Comparison of ENCODE assay signal across 14 mouse cellular contexts in genomic region chr16:90523894-90524293, GRCm38 (mm10).
DNase-seq lines count a peak whose midpoint lies in the region; ATAC-seq and TF ChIP-seq lines count a peak whose summit lies in the region.
"Had no signal": no experiment of that assay in that cellular context is flagged by ENCODE, and none has a peak within 500 bp of the region (broad histone marks: within the 10 kb centered on the region; RNA-seq: fewer than 3 reads in every experiment).

No protein-coding gene starts in this region.

- no peaks in the 10 kb centered on the region for H3K27me3 ChIP-seq in heart, embryonic 11.5 days (ENCODE audit: control insufficient read depth, insufficient read depth, low read length)
- no peaks in the 10 kb centered on the region for H3K27me3 ChIP-seq in heart, adult 2 months (ENCODE audit: control insufficient read depth, insufficient read depth, low read length)
- no peaks in the 10 kb centered on the region for H3K27me3 ChIP-seq in lung, embryonic 15.5 days
- H3K27me3 ChIP-seq in embryonic facial prominence, embryonic 13.5 days: no peaks in the 10 kb centered on the region
- H3K27me3 ChIP-seq: forebrain, embryonic 13.5 days had no signal

- H3K36me3 ChIP-seq in heart, embryonic 11.5 days (ENCODE audit: control insufficient read depth, insufficient read depth, low read length): no peaks in the 10 kb centered on the region
- H3K36me3 ChIP-seq in heart, adult 2 months (ENCODE audit: control insufficient read depth, insufficient read depth, low read length): no peaks in the 10 kb centered on the region
- H3K36me3 ChIP-seq in lung, embryonic 15.5 days: no peaks in the 10 kb centered on the region
- no peaks in the 10 kb centered on the region for H3K36me3 ChIP-seq in embryonic facial prominence, embryonic 13.5 days

- H3K9ac ChIP-seq in heart, embryonic 11.5 days (ENCODE audit: low read depth, low read length): no peak overlapping the region
- H3K9ac ChIP-seq in heart, adult 2 months (ENCODE audit: low read depth, low read length): no peak overlapping the region
- H3K9ac ChIP-seq in lung, embryonic 15.5 days: no peak overlapping the region
- H3K9ac ChIP-seq in embryonic facial prominence, embryonic 13.5 days: no peak overlapping the region
- H3K9ac ChIP-seq: forebrain, embryonic 13.5 days had no signal

- intact Hi-C loops in heart, adult 2 months (cut with DNase I): no loop called here

- peaks cover 15% of the 10 kb centered on the region for H3K4me1 ChIP-seq in heart, embryonic 11.5 days (ENCODE audit: control insufficient read depth, insufficient read depth, low read length)
- no peaks in the 10 kb centered on the region for H3K4me1 ChIP-seq in heart, adult 2 months (ENCODE audit: control insufficient read depth, insufficient read depth, low read length)
- H3K4me1 ChIP-seq in lung, embryonic 15.5 days: peaks cover 12% of the 10 kb centered on the region
- H3K4me1 ChIP-seq in embryonic facial prominence, embryonic 13.5 days: peaks cover 37% of the 10 kb centered on the region

- peak; percentile 66 for ATAC-seq in heart, embryonic 11.5 days (replicated peaks; ENCODE audit: insufficient number of reproducible peaks, low FRiP score, low TSS enrichment)
- no peak for ATAC-seq in lung, embryonic 15.5 days (ENCODE audit: borderline replicate concordance, extremely low read depth, low FRiP score, low TSS enrichment)
- no peak for ATAC-seq in embryonic facial prominence, embryonic 13.5 days (ENCODE audit: insufficient number of reproducible peaks, insufficient read depth, low FRiP score, low TSS enrichment, low read depth)
- ATAC-seq: forebrain, embryonic 13.5 days; inflammation-experienced regulatory T-cells, adult 6 months had no signal

- TF ChIP-seq EP300 in heart, adult 2 months (IDR thresholded peaks at IDR 0.05; ENCODE audit: insufficient read depth, low read depth, low read length): no peak

- no peak overlapping the region for H3K4me2 ChIP-seq in heart, embryonic 11.5 days
- no peak overlapping the region for H3K4me2 ChIP-seq in lung, embryonic 15.5 days
- no peak overlapping the region for H3K4me2 ChIP-seq in embryonic facial prominence, embryonic 13.5 days
- H3K4me2 ChIP-seq: forebrain, embryonic 13.5 days had no signal

- H3K27ac ChIP-seq in heart, embryonic 11.5 days (ENCODE audit: low read depth, low read length): peak overlapping the region; percentile 50; the same call in 1 of the 2 replicates
- no peak overlapping the region for H3K27ac ChIP-seq in heart, adult 2 months
- peak overlapping the region; percentile 38; the same call in 1 of the 2 replicates for H3K27ac ChIP-seq in lung, embryonic 15.5 days
- H3K27ac ChIP-seq in embryonic facial prominence, embryonic 13.5 days: peak overlapping the region; percentile 51; the same call in 1 of the 2 replicates
- H3K27ac ChIP-seq: forebrain, embryonic 13.5 days; kidney, postnatal 0 days; left cerebral cortex, adult 2 months had no signal

- H3K4me3 ChIP-seq in heart, embryonic 11.5 days (ENCODE audit: low read depth, low read length): no peak overlapping the region
- no peak overlapping the region for H3K4me3 ChIP-seq in heart, adult 2 months
- H3K4me3 ChIP-seq in lung, embryonic 15.5 days: no peak overlapping the region
- H3K4me3 ChIP-seq in embryonic facial prominence, embryonic 13.5 days: no peak overlapping the region
- H3K4me3 ChIP-seq: forebrain, embryonic 13.5 days; left cerebral cortex, adult 2 months had no signal

- no peaks in the 10 kb centered on the region for H3K9me3 ChIP-seq in heart, embryonic 11.5 days (replicated peaks; ENCODE audit: control insufficient read depth, low read length)
- H3K9me3 ChIP-seq in lung, embryonic 15.5 days: no peaks in the 10 kb centered on the region
- no peaks in the 10 kb centered on the region for H3K9me3 ChIP-seq in embryonic facial prominence, embryonic 13.5 days
- H3K9me3 ChIP-seq: forebrain, embryonic 13.5 days had no signal

- 75% methylated on average over 18 of the region's 18 CpGs for WGBS in heart, embryonic 11.5 days (ENCODE audit: insufficient replicate concordance)
- WGBS in heart, adult 2 months: 89% methylated on average over 18 of the region's 18 CpGs
- 83% methylated on average over 18 of the region's 18 CpGs for WGBS in lung, embryonic 15.5 days
- WGBS in embryonic facial prominence, embryonic 13.5 days: 95% methylated on average over 18 of the region's 18 CpGs

- no peak for DNase-seq in heart, adult 2 months
- DNase-seq in lung, postnatal 14 days: no peak
- DNase-seq in yolk sac, embryonic 10.5 days (ENCODE audit: low spot score): peak; percentile 14
- DNase-seq in cerebellum, postnatal 14 days: no peak
- DNase-seq: cerebellum, adult 8-10 months; spleen, adult 18-20 months; thymus, postnatal 25 days had no signal

- TF ChIP-seq POLR2A in heart, adult 2 months (IDR thresholded peaks at IDR 0.05; ENCODE audit: insufficient read depth, low read depth, low read length): no peak

- H3K79me2 ChIP-seq in heart, adult 2 months (replicated peaks; ENCODE audit: control insufficient read depth, insufficient read depth, low read length): no peaks in the 10 kb centered on the region

- no peak for TF ChIP-seq CTCF in heart, adult 2 months (IDR thresholded peaks at IDR 0.05)
